Mouse (Mus musculus): ENCODE results near the gene F830045P16Rik. TPM values are rescaled to one million over a fixed set of nuclear protein-coding genes. Genes with fewer than 3 reads are reported as not detected.

Gene F830045P16Rik
- total RNA-seq, 1 experiment from 2014 or later, result 0.67 TPM

DNA sequence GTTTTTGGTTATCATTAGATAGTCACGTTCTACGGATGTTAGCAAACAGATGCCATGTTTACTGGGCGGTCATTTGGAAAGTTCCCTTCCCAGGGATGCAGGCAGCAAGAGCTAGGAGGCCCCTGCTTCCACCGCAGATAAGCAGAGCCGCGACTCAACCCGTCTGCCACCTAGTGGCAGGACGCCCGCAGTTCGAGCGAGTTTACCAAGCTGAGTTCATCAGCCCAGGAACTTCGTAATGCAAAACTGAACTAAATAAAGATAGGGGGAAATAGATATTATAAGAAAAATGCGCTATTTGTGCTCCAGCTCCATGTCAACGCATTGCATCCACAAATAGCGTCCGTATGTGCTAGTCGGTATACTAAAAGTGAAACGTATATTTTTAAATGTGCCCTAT is 127.9 kb downstream of the F830045P16Rik start:
- peak; percentile 82 for ATAC-seq (replicated peaks; ENCODE audit: insufficient number of reproducible peaks, low FRiP score, low TSS enrichment, poor library complexity, severe bottlenecking)

Other genes with a start within 250 kb of the F830045P16Rik start
- 1.2 to 2.8 TPM (median 2.0 TPM) in 3 replicates for gene Ckap2l, start 239.4 kb downstream of the F830045P16Rik start, total RNA-seq (2017)
- gene Il1a, start 226.6 kb downstream of the F830045P16Rik start, total RNA-seq (2017), result 1.2 to 1.4 TPM in 2 of 3 replicates, not detected in the other
- 186 to 292 TPM (median 238 TPM) in 3 replicates for gene Il1b, start 165.5 kb downstream of the F830045P16Rik start, total RNA-seq (2017)
- gene Sirpa, start 56.2 kb upstream of the F830045P16Rik start, total RNA-seq (2017), result 334 to 497 TPM (median 494 TPM) in 3 replicates
- not detected in 3 replicates for gene Pdyn, start 163.2 kb upstream of the F830045P16Rik start, total RNA-seq (2017)